Mouse (Mus musculus): ENCODE data around the gene Nbeal2. TPM values are rescaled to one million over a fixed set of nuclear protein-coding genes. Genes with fewer than 3 reads are reported as not detected.

Nbeal2 gene
- polyA plus RNA-seq, 1 experiment: 28.1 TPM

DNA sequence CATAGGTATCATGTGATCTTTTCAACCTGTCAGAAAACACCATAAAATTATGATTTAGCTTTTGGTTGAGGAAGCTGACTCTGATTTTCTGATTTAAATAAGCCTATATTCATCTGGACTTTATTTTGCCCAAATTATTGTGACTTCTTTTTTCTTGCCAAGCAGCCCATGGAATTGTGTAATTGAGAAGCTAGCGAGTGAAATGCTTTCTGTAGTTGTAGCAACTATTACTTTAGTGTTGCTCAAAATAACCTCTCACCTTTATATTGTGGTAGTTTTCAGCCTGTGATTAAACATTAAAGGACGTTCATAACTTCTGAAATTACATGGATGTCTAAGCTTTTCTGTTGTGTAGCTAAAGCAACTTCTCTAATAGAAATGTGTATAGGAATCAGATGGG lies 71.8 kb downstream of the Nbeal2 start:
- Histone ChIP-seq H3K4me1 (ENCODE audit: control insufficient read depth, insufficient read depth, insufficient read length, low read length) (no peaks in the 10 kb centered on the region), H3K36me3 (ENCODE audit: control insufficient read depth, insufficient read depth, low read length) (peaks cover 23% of the 10 kb centered on the region), H3K27me3 (ENCODE audit: control insufficient read depth, insufficient read depth, low read length) (no peaks in the 10 kb centered on the region), H3K4me3 (ENCODE audit: low read depth, low read length) (no peak overlapping the region), H3K27ac (ENCODE audit: insufficient read depth, low read depth, low read length) (no peak overlapping the region)
- TF ChIP-seq POLR2A (IDR thresholded peaks at IDR 0.05; ENCODE audit: low read depth, low read length) (no peak), CTCF (IDR thresholded peaks at IDR 0.05; ENCODE audit: extremely low read depth, insufficient read length, insufficient replicate concordance, low read depth, low read length) (no peak)
- WGBS: 89% methylated on average over 2 of the region's 2 CpGs

Other genes starting within 250 kb of the Nbeal2 start
- gene Ptpn23, start 245.9 kb downstream of the Nbeal2 start, polyA plus RNA-seq (2012; rRNA removed): 23.4 and 34.4 TPM in 2 replicates
- 0.65 TPM in 1 of 2 replicates, not detected in the other for gene Ngp, start 234.4 kb downstream of the Nbeal2 start, polyA plus RNA-seq (2012; rRNA removed)
- gene Klhl18, start 177.5 kb downstream of the Nbeal2 start, polyA plus RNA-seq (2012; rRNA removed): 7.6 and 13.7 TPM in 2 replicates
- 0.27 and 0.34 TPM in 2 replicates for gene Kif9, start 177.2 kb downstream of the Nbeal2 start, polyA plus RNA-seq (2012; rRNA removed)
- gene Setd2, start 121.6 kb downstream of the Nbeal2 start, polyA plus RNA-seq (2012; rRNA removed): 16.1 and 33.1 TPM in 2 replicates
- gene Nradd, start 29.7 kb downstream of the Nbeal2 start, polyA plus RNA-seq (2012; rRNA removed): 3.3 and 3.7 TPM in 2 replicates
- gene Ccdc12, start 2.3 kb upstream of the Nbeal2 start, polyA plus RNA-seq (2012; rRNA removed): 52.9 and 138 TPM in 2 replicates
- gene Myl3, start 87.7 kb upstream of the Nbeal2 start, polyA plus RNA-seq (2012; rRNA removed): not detected in 2 replicates
- 5.6 and 7.3 TPM in 2 replicates for gene Pth1r, start 93.0 kb upstream of the Nbeal2 start, polyA plus RNA-seq (2012; rRNA removed)
- gene Prss42, start 144.0 kb upstream of the Nbeal2 start, polyA plus RNA-seq (2012; rRNA removed): not detected in 2 replicates
- gene Prss44, start 159.8 kb upstream of the Nbeal2 start, polyA plus RNA-seq (2012; rRNA removed): not detected in 2 replicates
- gene Prss43, start 172.5 kb upstream of the Nbeal2 start, polyA plus RNA-seq (2012; rRNA removed): not detected in 2 replicates
- not detected in 2 replicates for gene Prss45, start 180.4 kb upstream of the Nbeal2 start, polyA plus RNA-seq (2012; rRNA removed)
- gene Prss46, start 190.3 kb upstream of the Nbeal2 start, polyA plus RNA-seq (2012; rRNA removed): not detected in 2 replicates
- not detected in 2 replicates for gene Prss50, start 203.8 kb upstream of the Nbeal2 start, polyA plus RNA-seq (2012; rRNA removed)
- 16.2 and 19.0 TPM in 2 replicates for gene Als2cl, start 225.7 kb upstream of the Nbeal2 start, polyA plus RNA-seq (2012; rRNA removed)
- gene Tmie, start 226.0 kb upstream of the Nbeal2 start, polyA plus RNA-seq (2012; rRNA removed): 0.76 and 0.82 TPM in 2 replicates

All from small intestine, adult 2 months (tissue).